Mouse (Mus musculus): Measurements from ENCODE around the gene Fut4.
A peak's percentile ranks its signal among the peaks of the same experiment; 100 is the strongest.

The Fut4 gene

GRCm38 (mm10) chr9:14752001-14752522 lies at the start of gene Fut4:
Gene Fut4 (minus strand): TSS chr9:14752393.
- DNase-seq = peak; percentile 74

- DNase-seq = no peak
Observed at GRCm38 (mm10) chr9:14787356-14787755, 35.2 kb upstream of the Fut4 start.

- peak; percentile 95 for DNase-seq
Observed at GRCm38 (mm10) chr9:14784039-14785002, 32.1 kb upstream of the Fut4 start, which contains the start of the genes Mre11a and Ankrd49. Gene Mre11a (plus strand): TSS chr9:14784654. Gene Ankrd49 (minus strand): TSS chr9:14784856.

GRCm38 (mm10) chr9:14778341-14778740 lies 26.1 kb upstream of the Fut4 start:
- no peak for DNase-seq

- no peak for DNase-seq
Observed at GRCm38 (mm10) chr9:14773813-14774212, 21.6 kb upstream of the Fut4 start.

GRCm38 (mm10) chr9:14772074-14772473 lies 19.9 kb upstream of the Fut4 start:
- DNase-seq = no peak

GRCm38 (mm10) chr9:14770803-14771471 lies 18.7 kb upstream of the Fut4 start, which contains the start of gene 1700012B09Rik:
Gene 1700012B09Rik (minus strand): TSS chr9:14771030.
- DNase-seq = no peak

GRCm38 (mm10) chr9:14769811-14770210 lies 17.6 kb upstream of the Fut4 start:
- DNase-seq = no peak

- peak; percentile 68 for DNase-seq
Observed at GRCm38 (mm10) chr9:14764765-14765164, 12.6 kb upstream of the Fut4 start.

GRCm38 (mm10) chr9:14759261-14759660 lies 7.1 kb upstream of the Fut4 start:
- DNase-seq = no peak

GRCm38 (mm10) chr9:14758590-14758989 lies 6.4 kb upstream of the Fut4 start:
- DNase-seq = no peak

GRCm38 (mm10) chr9:14754469-14754868 lies 2.3 kb upstream of the Fut4 start:
- no peak for DNase-seq

GRCm38 (mm10) chr9:14753947-14754346 lies 1.8 kb upstream of the Fut4 start:
- no peak for DNase-seq

GRCm38 (mm10) chr9:14751503-14752000 lies 641 bp downstream of the Fut4 start:
- peak; percentile 10 for DNase-seq

- peak; percentile 22 for DNase-seq
Observed at GRCm38 (mm10) chr9:14750901-14751502, 1.2 kb downstream of the Fut4 start.

- no peak for DNase-seq
Observed at GRCm38 (mm10) chr9:14740151-14740924, 11.9 kb downstream of the Fut4 start, which contains the start of gene Piwil4. Gene Piwil4 (minus strand): TSS chr9:14740733.

- no peak for DNase-seq
Observed at GRCm38 (mm10) chr9:14739498-14740150, 12.6 kb downstream of the Fut4 start.

- peak; percentile 15 for DNase-seq
Observed at GRCm38 (mm10) chr9:14730941-14731541, 21.2 kb downstream of the Fut4 start.

- DNase-seq = no peak
Observed at GRCm38 (mm10) chr9:14728365-14728764, 23.8 kb downstream of the Fut4 start.

GRCm38 (mm10) chr9:14726629-14727028 lies 25.6 kb downstream of the Fut4 start:
- no peak for DNase-seq

- no peak for DNase-seq
Observed at GRCm38 (mm10) chr9:14726005-14726404, 26.2 kb downstream of the Fut4 start.
